Mouse (Mus musculus): Measurements from ENCODE around the gene Pgam2. TPM values are rescaled to one million over a fixed set of nuclear protein-coding genes. Genes with fewer than 3 reads are reported as not detected.
"Not testable (repeated sequence)": the region's sequence is repeated elsewhere in the genome, so short reads cannot be mapped to it uniquely, and the experiment has no call there.

Pgam2 gene
- total RNA-seq, 2 experiments from 2014 or later: 6.3 to 7.7 TPM

DNA sequence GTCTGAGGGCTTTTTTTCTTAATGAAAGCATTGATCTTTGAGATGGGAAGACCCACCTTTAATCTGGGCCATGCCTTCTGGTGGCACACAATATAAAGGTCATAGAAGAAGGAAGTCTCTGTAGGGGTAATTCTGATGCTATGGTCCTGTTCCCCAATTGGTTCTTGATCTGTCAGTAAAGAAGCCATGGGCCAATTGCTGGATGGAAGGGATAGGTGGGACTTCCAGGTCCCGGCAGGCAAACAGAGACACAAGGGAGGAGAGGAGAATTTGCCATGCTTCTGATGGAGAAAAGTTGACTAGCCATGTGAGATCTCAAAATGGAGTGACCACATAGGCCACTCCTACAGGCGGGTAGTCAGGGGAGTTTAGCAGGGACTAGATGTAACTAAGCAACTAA, 15.7 kb upstream of the Pgam2 start:
- no peak for DNase-seq (ENCODE audit: extremely low spot score in 1 of 2, low spot score in 2 of 2)
- intact Hi-C loops (cut with DNase I): no loop called here

DNA sequence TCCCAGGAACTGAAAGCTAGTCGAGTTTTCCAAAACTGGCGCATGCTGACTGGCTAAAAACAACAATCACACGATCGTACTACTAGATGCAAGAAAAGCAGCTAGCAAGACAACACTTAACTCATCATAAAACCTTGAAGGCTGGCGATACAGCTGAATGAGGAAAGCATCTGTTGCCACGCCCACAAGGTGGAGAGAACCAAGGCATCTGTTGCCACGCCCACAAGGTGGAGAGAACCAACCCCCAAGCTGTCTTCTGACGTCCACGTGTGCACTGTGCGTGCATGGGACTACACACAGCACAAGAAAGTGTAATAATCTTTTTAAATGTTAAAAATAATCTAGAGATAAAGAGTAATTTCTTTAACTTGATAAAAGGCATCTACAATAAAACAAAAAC, 9.8 kb upstream of the Pgam2 start:
- intact Hi-C loops (cut with DNase I): no loop called here
- no peak for DNase-seq (ENCODE audit: extremely low spot score in 1 of 2, low spot score in 2 of 2)

DNA sequence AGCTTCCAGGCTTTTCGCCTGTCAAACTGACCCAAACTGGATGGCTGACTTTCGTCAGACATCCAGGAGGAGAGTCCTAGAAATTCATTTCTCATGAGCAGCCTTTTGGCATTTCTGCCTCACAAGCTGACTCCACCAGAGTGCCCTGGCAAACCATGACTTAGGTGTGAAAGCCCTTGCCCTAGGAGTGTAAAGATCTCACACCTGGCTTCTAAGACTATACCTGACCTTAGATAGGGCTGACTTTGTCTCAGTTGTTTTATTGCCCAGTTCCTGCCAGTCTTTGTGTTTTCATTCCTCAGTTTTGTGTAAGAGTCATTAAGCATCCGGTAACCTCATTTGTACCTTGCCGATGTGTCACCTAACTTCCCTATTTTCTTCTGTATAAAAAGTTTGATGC, 6.0 kb upstream of the Pgam2 start:
- intact Hi-C loops (cut with DNase I); DNase-seq (ENCODE audit: extremely low spot score in 1 of 2, low spot score in 2 of 2): not testable (repeated sequence)

DNA sequence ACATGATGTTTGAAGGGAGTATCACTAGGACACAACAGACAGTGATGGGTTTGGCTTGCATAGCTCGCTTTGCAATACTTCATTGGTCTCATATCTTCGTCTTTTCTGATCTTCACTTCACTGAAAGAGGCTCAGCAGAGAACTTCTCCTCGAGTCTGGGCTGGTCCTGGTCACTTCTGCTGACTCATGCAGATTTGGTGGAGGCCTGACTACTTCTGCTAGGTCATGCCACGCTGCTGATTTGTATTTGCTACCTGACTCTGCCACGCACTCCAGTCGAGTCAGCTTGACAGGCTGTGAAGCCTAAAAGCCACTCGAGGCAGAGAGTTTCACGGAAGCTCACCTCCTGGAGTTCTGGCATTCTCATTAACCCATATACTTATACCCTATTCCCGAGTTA, 4.4 kb upstream of the Pgam2 start:
- no peak for DNase-seq (ENCODE audit: extremely low spot score in 1 of 2, low spot score in 2 of 2)
- intact Hi-C loops (cut with DNase I): no loop called here

DNA sequence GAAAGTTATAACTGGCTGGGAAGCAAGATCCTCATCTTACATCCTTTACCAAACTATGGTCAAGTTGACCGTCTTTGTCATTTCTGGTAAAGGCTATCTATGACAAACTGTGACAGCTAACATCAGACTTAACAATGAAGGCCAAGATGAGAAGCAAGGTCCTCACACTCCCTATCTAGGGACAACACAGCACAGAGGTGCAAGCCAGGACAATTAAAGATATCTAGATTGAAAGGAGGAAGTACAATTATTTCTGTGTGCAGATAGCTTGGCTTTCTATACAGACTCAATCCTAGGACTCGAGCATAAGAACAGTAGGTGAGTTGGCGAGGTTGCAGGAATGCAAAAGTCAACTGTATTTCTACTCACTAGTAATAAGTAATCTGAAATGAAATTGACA, 2.2 kb upstream of the Pgam2 start:
- intact Hi-C loops (cut with DNase I): no loop called here
- no peak for DNase-seq (ENCODE audit: extremely low spot score in 1 of 2, low spot score in 2 of 2)

DNA sequence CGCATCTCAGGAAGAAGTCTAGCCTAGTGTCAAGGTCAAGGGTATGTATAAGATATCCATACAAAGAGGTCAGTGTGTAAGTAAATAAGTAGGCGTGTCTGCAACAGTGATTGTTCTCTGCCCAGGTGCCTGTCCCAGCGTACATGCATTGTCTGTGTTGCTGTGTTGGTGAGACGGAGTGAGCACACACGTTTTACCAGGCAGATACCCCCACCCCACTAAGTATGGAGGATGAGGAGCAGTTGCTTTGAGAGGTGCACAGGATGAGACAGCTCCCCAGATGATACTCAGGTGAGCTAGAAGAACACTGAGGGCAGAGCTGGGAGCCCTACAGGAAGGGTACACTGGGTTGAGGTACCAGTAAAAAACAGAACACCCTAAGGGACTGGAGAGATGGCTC, 641 bp upstream of the Pgam2 start:
- no peak for DNase-seq (ENCODE audit: extremely low spot score in 1 of 2, low spot score in 2 of 2)
- intact Hi-C loops (cut with DNase I): no loop called here

DNA sequence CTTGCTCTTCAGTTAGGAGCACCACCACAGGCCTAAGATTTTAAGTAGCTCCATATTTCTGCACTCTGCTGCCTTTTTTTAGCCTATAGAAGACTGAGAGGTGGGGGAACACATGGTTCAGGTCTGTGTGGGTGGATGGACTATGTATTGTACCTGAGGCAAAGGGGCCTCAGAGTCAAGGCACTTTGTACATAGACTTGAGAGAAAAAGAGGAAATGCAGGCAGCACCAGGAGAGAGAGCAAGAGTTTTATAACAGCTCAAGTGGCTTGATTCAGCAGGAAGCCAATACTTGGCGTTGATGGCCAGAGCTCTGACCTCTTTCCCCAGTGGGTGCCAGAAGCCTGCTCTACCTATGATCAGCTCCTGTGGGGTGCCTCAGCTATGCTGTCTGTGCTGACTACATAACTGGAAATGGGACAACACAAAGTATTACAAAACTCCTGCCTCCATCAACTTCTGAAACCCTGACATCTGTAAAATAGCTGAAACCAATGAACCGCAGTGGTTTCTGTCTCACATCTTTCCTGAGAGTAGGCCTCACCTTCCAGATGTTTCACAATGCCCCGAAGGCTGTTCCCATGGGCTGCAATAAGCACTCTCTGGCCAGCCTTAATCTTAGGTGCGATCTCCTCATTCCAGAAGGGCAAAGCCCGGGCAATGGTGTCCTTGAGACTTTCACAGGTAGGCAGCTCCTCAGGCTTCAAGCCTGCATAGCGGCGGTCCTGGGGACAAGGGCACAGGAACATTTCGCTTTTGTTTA, 896 bp downstream of the Pgam2 start:
- no peak for DNase-seq (ENCODE audit: extremely low spot score in 1 of 2, low spot score in 2 of 2)
- intact Hi-C loops (cut with DNase I): no loop called here

DNA sequence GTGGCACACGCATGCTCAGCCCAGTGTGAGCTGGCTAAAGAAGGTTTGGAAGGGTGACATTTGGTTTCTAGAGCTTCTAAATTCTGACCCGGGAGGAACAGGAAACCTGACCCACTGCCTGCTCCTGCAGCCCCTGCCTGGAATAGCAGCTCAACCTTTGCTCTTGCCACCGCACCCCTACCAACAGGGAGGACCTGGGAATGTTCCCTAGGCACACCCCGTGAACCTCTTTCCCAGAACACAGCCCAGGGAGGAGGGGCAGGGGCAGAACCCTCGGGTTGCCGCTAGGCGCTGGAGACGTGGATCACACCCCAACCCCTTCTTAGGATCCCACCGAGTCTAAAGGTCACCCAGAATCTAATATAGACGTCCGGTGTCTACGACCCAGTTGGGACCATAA, 1.5 kb downstream of the Pgam2 start:
- DNase-seq (ENCODE audit: extremely low spot score in 1 of 2, low spot score in 2 of 2): no peak
- intact Hi-C loops (cut with DNase I): no loop called here

DNA sequence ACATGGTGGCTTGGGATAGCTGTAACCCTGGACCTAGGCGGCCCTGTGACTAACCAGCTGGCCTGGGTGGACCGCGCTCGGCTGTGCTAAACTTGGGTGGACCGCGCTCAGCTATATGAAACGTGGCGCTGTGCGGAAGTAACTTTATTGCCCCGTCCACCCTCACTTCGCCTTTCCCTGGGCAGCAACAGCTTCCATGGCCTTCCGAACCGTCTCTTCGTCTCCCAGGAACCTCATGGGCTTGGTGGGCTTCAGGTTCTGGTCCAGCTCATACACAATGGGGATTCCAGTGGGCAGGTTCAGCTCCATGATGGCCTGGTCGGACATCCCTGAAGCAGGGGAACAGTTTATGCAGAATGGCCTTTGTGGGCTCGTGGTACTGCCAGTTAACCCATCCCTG, 2.0 kb downstream of the Pgam2 start:
- intact Hi-C loops (cut with DNase I): no loop called here
- no peak for DNase-seq (ENCODE audit: extremely low spot score in 1 of 2, low spot score in 2 of 2)

DNA sequence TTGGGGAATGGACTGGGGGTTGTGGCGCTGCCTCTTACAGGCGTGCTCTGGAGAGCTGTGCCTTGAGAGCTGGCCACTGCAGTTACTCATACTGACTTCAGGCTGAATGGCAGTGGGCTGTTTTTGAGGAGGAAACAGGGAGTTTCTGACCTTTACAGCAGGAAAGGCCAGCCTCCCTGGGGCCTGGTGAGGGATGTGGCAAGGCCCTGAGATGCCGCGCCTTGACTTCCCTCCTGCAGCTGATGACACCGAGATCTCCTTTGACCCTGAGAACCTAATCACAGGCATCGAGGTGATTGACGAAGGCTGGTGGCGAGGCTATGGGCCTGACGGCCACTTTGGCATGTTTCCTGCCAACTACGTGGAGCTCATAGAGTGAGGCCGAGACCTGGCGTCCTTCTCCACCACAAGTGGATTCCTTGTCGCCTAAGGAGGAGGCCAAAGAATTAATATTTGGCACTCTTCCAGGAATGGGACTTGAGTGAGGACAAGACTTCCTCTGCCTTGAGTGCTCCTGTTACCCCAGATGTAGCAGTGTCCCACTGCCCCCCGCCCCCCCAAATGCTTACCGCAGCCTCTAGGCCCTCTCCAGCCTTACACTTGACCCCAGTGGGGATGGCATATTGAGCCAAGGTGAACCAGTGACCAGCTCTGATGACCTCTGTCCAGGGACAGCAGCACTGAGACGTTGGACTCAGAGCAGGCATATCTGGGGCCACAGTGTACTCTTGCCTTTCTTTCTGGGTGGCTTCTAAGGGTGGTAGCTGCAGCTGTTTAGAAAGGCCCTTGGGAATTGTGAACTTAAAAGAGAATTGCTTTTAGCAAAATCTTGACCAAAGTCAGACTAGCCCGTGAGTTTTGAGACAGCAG, 3.7 kb downstream of the Pgam2 start:
- intact Hi-C loops (cut with DNase I): no loop called here
- peak in 1 of 2 experiments; percentile 30 for DNase-seq (ENCODE audit: extremely low spot score in 1 of 2, low spot score in 2 of 2)

DNA sequence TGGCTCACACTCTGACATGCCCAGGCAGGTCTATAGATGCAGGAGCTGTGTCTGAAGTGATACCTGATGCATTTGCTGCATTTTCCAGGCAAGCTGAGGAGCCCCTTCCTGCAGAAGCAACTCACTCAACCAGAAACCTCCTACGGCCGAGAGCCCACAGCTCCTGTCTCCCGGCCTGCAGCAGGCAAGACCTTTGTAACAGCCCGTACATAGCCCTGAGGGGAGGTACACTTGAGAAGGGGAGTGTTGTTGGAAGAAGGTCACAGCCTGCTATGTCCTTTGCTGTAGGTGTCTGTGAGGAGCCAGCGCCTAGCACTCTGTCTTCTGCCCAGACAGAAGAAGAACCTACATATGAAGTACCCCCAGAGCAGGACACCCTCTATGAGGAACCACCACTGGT, 5.6 kb downstream of the Pgam2 start:
- DNase-seq (ENCODE audit: extremely low spot score in 1 of 2, low spot score in 2 of 2): no peak
- intact Hi-C loops (cut with DNase I): no loop called here

DNA sequence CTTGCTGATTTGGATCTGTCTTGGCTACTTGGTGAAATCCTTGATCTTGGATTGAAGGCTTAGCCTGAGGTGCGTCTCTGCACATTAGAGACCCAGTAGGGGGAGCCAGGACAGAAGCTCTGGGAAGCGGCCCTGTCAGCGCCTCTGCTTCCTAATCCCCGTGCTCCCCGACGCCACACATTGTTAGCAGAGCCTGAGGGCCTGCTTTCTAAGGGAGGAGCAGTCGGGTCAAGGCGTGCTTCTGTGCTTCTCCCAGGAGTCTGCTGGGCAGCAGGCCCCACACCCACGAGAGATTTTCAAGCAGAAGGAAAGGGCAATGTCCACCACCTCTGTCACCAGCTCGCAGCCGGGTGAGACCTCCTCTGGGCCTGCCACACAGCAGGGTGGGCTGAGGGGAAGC, 6.2 kb downstream of the Pgam2 start:
- intact Hi-C loops (cut with DNase I): no loop called here
- DNase-seq (ENCODE audit: extremely low spot score in 1 of 2, low spot score in 2 of 2): no peak

DNA sequence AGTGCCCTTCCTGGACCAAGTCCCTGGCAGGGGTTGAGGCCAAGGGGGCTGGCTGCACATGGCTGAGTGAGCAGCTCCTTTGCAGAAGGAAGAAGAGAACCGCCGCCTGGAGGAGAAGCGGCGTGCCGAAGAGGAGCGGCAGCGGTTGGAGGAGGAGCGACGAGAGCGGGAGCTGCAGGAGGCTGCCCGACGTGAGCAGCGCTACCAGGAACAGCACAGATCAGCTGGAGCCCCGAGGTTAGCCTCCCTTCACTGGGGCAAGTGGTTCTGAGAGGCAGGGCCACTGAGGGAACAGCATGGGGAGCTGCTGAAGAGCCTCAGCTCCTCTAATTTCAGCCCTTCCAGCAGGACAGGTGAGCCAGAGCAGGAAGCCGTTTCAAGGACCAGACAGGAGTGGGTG, 6.6 kb downstream of the Pgam2 start:
- intact Hi-C loops (cut with DNase I): no loop called here
- no peak for DNase-seq (ENCODE audit: extremely low spot score in 1 of 2, low spot score in 2 of 2)

DNA sequence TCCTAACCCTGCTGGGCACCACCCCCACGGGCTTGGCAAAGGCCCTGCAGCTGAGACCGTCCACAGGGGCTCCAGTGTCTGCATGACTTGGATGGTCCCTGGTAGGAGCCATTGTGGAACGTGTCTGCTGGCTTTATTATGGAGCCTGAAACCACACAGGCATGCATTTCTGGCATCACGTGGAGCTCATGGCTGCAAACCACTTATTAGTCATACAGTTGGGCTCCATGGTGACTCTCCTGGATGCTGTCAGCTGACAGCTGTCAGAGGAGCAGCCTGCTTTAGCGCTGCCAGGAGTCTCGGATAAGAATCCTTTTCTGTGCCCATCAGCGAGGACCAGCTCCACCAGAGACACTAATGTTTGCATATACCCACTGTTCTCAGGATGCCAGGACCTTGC, 7.8 kb downstream of the Pgam2 start:
- DNase-seq (ENCODE audit: extremely low spot score in 1 of 2, low spot score in 2 of 2): peak in 1 of 2 experiments; percentile 36
- intact Hi-C loops (cut with DNase I): no loop called here

DNA sequence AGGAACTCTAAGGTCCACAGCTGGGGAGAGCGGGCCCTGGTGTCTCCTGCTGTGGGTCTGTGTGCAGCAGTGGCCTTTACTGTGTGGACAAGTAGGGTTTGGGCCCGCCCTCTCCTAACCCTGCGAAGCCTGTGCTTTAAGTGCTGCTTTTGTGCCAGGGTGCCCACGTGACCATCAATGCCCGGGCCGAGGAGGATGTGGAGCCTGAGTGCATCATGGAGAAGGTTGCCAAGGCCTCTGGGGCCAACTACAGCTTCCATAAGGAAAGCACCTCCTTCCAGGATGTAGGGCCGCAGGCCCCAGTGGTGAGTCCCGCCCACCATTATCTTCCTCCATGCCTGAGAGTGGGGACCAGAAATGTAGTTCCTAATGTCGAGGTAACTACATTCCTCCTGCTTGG, 8.2 kb downstream of the Pgam2 start:
- intact Hi-C loops (cut with DNase I): no loop called here
- DNase-seq (ENCODE audit: extremely low spot score in 1 of 2, low spot score in 2 of 2): no peak

DNA sequence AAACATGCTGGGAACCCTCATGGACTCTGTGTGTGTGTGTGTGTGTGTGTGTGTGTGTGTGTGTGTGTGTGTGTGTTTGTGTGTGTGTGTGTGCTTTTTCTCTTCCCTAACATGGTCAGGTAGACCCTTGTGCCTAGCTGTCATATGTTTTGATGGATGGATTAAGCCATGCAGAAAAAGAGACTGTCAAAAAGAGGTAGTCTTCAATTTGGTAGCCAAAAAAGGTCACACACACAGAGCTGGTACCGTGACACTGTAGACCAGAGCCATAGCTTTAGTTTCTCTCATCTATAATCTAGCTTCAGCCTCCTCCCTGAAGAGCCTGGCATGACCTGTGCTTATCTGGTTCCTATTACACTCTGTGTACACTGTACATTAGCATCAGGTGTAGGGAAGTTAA, 13.1 kb downstream of the Pgam2 start:
- no peak for DNase-seq (ENCODE audit: extremely low spot score in 1 of 2, low spot score in 2 of 2)
- intact Hi-C loops (cut with DNase I): no loop called here

DNA sequence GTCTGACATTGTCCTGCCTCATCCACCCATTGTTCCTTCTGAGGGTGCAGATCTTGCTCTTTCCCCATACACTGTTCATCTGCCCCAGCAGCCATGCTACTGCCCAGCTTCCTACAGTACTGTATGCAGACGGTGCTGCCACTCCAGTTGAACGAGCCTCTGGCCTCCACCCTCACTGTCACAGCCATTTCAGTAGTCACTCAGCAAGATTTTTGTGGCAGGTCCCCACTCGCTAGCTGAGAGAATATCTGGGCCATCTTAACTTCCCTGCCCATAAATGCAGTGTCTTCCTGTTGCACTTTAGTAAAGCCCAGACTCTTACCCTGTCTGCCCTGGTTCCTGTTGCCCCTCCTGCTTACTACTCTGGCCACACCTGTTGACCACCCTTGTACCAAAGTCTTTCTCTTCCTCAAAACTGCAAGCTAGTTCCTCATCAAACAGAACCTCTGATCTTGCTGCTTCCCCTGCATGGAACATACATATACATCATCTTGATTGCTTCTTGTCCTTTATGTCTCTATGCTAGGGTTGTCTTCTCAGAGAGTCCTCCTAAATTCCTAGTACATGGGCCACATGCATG, 13.7 kb downstream of the Pgam2 start:
- intact Hi-C loops (cut with DNase I): no loop called here
- no peak for DNase-seq (ENCODE audit: extremely low spot score in 1 of 2, low spot score in 2 of 2)

DNA sequence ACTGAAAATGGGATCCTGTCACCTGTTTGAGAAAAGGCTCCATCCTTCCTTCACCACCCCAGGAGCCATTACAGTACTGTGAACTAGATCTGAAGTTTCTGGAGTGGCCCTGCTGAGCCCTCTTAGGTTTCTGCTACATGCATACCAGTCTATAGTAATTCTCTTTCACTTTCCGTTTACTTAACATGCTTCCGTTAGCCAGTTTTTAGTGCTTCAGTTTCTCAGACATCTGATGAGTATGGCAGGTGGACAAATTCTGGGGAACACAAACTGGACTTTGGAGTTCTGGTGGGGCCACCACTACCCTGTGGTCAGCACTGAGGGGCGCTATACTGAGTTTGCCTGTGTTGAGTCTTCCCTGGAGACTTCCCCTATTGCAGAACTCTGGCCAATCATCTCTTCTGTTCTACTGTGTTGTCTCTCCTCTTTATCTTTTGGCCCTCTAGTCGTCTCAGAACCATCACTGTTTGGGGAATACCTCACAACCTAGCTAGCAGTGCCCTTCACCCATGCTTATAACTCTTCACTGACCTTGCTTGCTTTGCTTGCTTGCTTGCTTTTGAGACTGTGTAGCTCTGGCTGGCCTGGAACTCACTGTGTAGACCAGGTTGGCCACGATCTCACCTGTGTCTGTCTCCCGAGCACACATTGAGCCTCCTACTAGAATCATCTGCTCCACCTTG, 14.3 kb downstream of the Pgam2 start:
- DNase-seq (ENCODE audit: extremely low spot score in 1 of 2, low spot score in 2 of 2): no peak
- intact Hi-C loops (cut with DNase I): no loop called here
